Mouse (Mus musculus) heart, postnatal 10 days (tissue): ENCODE data around the gene Slc35f2. TPM values are rescaled to one million over a fixed set of nuclear protein-coding genes. Genes with fewer than 3 reads are reported as not detected.

Experiments used
- DNase-seq, 2 experiments: peaks; one replicate each; pipeline ENCODE4 v3.0.0; 2021
- intact Hi-C: fragments of 180-260 bp; cut with DNase I; formaldehyde crosslinking; loops from one replicate; pipeline ENCODE4 v1.15.1; 2025
- total RNA-seq, 2 experiments: library from RNA; stranded (reverse); gene quantifications; 2 replicates each; pipeline ENCODE4 v1.2.3; 2021

Slc35f2 gene
- total RNA-seq: under 1 TPM in 1 of 2 experiments, not detected in 1; 0.29 TPM

- peak; percentile 19 to 20 for DNase-seq
- intact Hi-C loops: no loop called here
Observed at GRCm38 (mm10) chr9:53771344-53772021, at the start of gene Slc35f2. Gene Slc35f2, plus strand, starts transcription at chr9:53771538.

DNA sequence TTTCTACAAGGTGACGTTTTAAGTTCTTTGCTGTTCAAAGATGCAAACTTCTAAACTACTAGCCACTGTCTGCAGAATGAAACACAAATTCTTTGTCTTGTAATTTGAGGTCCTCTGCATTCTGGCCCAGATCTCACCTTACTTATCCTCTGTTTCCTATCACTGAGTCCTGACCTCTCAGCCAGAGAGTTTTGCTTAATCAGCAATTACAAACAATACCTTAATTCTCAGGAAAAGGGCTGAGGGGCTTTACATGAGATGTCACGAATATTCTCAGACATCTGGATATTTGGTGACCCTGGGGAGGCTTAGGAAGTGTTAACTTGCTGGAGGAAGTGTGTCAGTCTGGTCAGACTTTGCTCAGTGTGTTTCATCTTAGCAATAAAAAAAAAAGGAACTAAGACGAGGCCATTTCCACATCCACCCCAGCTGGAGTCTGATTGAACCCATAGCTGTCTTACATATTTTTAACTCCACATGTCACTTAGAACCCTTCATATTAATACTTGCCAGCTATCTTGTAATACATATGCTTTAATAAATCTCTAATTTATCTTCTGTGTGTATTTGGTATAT lies 30.4 kb upstream of the Slc35f2 start:
- intact Hi-C loops: no loop called here
- peak in 1 of 2 experiments; percentile 1 for DNase-seq

GRCm38 (mm10) chr9:53750411-53750810 lies 20.9 kb upstream of the Slc35f2 start:
- DNase-seq: no peak
- intact Hi-C loops: loop anchor here (2.0 kb wide), 1 partner anchor 68 kb away; no protein-coding TSS in a partner anchor

GRCm38 (mm10) chr9:53750899-53751298 lies 20.4 kb upstream of the Slc35f2 start:
- DNase-seq: no peak
- intact Hi-C loops: loop anchor here (2.0 kb wide), 1 partner anchor 68 kb away; no protein-coding TSS in a partner anchor

GRCm38 (mm10) chr9:53754801-53755200 lies 16.5 kb upstream of the Slc35f2 start:
- intact Hi-C loops: no loop called here
- DNase-seq: no peak

GRCm38 (mm10) chr9:53758142-53758541 lies 13.2 kb upstream of the Slc35f2 start:
- intact Hi-C loops: no loop called here
- DNase-seq: no peak

DNA sequence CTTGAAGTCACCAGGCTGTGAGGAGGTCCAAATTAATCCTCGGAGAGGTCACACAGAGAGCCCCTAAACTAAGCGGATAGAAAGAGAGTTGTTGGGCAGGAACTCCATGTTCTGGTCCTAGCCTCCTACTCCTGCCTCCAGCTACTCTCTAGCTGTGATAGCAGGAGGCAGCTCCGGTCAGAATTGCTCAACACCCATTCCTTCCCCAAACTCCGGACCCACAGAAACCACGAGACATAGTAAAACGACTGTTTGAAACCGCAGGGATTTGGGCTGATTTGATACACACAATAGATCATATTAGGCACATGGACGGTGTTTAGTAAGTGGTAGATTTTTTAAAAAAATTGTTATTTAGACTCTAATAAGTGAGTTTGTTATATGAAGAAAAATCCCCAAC lies 6.6 kb upstream of the Slc35f2 start:
- intact Hi-C loops: no loop called here
- no peak for DNase-seq

DNA sequence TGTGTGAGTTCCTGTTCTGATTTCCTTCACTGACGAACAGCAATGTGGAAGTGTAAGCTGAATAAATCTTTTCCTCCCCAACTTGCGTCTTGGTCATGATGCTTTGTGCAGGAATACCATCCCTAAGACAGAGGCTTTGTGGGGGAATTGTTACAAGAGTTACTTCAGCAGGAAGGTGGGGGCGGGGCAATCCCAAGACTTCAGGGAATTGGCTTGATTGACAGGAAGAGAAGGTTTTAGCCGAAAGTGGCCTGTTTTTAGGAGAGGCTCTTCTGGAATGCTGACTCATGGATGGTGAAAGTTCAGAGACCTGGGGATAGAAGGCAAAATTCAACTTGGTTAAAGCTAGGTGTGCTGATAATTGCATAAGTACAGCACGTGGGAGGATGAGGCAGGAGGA lies 2.9 kb upstream of the Slc35f2 start:
- DNase-seq: no peak
- intact Hi-C loops: no loop called here

- DNase-seq: no peak
- intact Hi-C loops: no loop called here
Observed at GRCm38 (mm10) chr9:53770771-53771343, 481 bp upstream of the Slc35f2 start.

DNA sequence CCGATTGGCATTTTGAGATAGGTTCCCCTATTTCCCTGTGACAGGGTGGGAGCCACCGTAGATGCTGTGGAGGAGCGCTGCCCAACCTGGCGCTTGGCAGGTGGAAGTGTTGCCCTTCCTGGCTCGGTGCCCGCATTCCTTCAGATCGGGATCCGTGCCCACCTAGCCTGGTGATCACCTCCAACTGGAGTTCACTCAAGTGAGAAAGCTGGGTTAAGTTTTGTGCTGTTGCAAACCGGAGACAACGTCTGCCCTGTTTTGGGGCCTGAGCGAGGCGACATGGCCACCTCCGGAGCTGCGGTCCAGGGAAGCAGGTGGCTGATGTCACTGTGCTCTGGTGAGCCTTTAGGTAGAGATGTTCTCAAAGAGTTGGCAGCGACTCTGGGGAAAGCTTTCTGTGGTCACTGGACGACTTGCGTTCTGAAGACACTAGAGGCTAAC lies 803 bp downstream of the Slc35f2 start:
- peak in 1 of 2 experiments; percentile 23 for DNase-seq
- intact Hi-C loops: no loop called here

GRCm38 (mm10) chr9:53775511-53775910 lies 4.2 kb downstream of the Slc35f2 start:
- no peak for DNase-seq
- intact Hi-C loops: no loop called here

DNA sequence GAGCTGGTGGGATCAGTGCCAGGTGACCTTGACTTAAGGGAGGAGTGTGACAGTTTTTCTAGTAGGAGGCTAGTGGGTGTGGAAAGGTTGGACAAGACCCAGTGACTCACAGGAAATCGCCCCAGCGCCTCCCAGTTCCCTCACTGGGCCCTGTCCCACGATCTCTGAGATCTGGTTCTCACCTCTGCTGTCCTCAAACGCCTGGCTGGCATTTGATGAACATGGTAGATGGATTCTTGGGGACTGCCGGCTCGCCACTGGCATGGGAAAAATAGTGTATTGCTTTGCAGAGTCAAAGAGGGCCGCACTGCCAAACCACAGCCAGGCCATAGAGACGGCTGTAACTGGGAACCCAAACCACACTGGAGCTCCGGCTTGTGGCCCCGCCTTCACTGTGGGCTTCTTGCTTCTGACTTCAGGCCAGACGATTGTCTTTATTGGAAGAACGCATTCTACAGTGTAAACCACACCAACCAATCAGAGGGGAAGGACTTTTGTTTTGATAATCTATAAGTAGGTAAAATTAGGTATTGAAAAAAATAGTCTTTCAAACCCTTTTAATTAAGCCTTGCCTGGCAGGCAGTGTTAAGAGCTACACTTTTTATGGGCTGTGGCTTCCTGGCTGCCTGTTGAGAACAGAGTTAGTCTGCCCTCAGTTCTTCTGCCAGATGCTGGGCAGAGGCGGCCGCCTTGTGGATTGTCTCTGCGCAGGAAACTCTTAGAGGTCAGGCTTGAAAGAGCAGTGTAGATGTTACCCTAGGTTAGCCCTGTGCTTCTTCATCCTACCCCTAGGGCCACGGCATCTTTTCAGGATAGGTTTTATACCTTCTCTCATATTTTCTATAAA lies 15.4 kb downstream of the Slc35f2 start:
- intact Hi-C loops: no loop called here
- DNase-seq: peak in 1 of 2 experiments; percentile 11

DNA sequence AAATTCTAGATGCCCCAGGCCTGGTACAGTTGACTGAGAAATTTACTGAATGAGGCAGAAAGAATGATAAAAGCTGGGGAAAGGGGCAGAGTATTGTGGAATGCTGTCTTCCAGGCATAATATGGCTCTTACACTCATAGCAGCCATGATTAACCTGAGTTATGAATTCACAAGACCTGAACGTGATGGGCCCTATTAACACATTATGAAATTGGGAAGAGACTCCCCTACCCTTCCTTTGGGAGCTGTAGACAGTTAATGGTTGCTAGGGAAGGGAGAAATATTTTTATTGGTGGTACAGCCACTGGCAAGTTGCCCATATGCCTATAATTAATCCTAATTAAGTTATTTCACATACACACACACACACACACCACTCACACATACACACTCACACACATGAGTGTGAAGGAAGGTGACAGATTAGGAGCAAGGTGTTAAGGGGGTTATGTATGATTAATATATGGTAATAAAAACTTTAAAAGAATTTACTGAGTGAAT lies 22.5 kb downstream of the Slc35f2 start:
- intact Hi-C loops: no loop called here
- DNase-seq: no peak

GRCm38 (mm10) chr9:53794490-53794889 lies 23.2 kb downstream of the Slc35f2 start:
- peak in 1 of 2 experiments; percentile 10 for DNase-seq
- intact Hi-C loops: no loop called here

DNA sequence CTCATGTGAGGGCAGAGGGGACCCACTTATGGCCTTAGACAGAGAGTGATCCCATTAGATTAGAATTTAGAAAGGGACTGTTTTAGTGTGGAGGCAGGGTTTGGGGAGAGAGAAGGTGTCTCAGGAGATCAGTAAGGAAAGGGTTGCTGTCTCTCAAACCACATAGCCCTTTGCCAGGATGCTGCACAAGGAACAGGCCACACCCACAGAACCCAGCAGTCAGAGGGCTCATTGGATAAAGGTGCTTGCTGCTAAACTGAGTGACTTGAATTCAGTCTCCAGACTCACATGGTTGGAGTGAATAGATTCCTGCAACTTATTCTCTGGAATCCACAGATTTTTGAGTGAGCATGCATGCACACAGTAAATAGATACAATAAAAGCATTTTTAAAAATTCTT lies 24.0 kb downstream of the Slc35f2 start:
- intact Hi-C loops: no loop called here
- DNase-seq: no peak

DNA sequence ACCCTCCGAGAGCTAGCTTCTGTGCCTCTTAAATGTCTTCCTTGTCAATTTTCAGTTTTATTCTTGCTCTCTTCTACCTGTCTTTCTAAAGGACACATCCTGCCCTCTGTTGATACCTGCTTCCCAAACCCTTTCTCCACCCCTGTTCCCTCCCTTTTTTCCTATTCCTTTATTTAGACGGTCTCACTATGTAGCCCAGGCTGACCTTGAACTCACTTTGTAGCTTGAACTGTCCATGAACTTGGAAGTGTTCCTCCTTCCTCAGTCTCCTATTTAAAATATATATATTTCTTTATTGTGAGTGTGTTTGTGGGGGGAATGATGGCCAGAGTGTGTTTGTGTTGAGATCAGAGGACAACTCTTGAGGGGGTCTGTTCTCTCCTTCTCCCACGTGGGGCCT lies 25.0 kb downstream of the Slc35f2 start:
- no peak for DNase-seq

DNA sequence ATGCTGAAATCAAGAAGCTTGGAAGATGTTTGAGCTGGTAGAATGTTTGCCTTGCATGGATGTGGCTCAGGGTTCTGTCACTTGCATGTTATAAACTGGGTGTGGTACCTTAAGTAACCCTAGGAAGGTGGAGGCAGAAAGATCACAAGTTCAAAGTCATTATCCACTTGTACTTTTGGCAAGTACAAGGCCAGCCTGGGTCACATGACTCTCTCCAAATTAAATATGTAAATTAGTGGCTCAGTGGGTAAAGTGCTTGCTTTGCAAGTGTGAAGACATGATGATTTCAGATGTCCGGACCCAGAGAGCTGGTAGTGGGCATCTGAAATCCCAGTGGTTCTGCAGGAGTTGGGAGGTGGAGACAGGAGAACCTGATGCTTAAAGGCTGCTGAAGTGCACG lies 25.8 kb downstream of the Slc35f2 start:
- intact Hi-C loops: no loop called here
- DNase-seq: no peak

More for the DNA sequence above, 25.0 kb downstream of the Slc35f2 start:
- intact Hi-C loops: no loop called here

GRCm38 (mm10) chr9:53802921-53803320 lies 31.6 kb downstream of the Slc35f2 start:
- intact Hi-C loops: no loop called here
- no peak for DNase-seq

DNA sequence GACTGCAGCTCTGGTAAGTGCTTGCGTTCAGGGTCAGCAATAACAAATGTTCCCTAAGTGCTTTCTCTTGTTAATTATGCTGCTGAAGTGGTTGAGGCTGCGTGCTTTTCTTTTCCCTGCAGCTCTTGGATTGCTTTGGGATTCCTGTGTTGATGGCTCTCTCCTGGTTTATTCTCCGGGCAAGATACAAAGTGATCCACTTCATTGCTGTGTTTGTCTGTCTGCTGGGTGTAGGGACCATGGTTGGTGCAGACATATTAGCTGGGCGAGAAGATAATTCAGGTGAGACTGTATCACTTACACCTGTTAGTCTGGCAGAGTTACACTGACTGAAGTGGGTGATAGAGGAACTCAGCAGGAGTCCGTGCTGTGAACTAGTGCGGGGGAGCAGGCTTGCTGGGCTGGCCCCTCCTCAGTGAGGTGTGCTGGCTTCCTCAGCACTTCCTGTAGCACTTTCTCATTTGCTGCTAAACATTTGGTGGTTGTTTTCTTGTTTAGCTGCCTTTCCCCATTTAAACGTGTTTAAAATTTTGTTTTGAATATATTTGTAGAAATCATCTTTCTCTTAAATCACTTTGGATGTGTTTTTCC lies 35.3 kb downstream of the Slc35f2 start:
- intact Hi-C loops: no loop called here
- DNase-seq: no peak

DNA sequence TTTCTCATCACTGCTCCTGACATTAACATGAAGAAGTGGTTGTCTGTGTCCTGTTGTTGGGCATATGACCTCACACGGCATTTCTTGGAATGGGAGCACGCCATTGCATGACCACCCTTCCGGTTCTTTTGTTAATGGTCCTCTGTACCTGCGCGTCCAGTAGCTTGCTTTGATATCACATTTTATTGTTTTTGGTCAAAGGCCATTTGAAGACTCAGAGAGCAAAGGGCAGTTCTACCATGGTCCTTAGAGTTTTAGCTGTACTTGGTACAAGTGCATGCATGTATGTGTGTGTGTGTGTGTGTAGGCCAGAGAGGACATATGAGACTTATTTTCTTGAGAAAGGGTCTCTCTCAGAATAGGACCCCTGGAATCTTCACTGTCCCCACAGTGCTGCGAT lies 42.1 kb downstream of the Slc35f2 start:
- intact Hi-C loops: no loop called here
- no peak for DNase-seq
